Mouse (Mus musculus): ENCODE results near the gene Krtap2-4. TPM values are rescaled to one million over a fixed set of nuclear protein-coding genes. Genes with fewer than 3 reads are reported as not detected.
A peak's percentile ranks its signal among the peaks of the same experiment; 100 is the strongest.
"Not testable (repeated sequence)": the region's sequence is repeated elsewhere in the genome, so short reads cannot be mapped to it uniquely, and the experiment has no call there.

Gene Krtap2-4
- polyA plus RNA-seq, 2 experiments, result not detected

GRCm38 (mm10) chr11:99650136-99650535 lies 35.5 kb upstream of the Krtap2-4 start, which contains the start of gene Gm11555:
Gm11555 (minus strand) TSS chr11:99650236.
- no peak for TF ChIP-seq POLR2A (IDR thresholded peaks at IDR 0.05; ENCODE audit: borderline replicate concordance, extremely low read depth, insufficient read depth, insufficient read length)
- WGBS, result 71% methylated on average over 2 of the region's 2 CpGs

GRCm38 (mm10) chr11:99646444-99646843 lies 31.8 kb upstream of the Krtap2-4 start:
- 76% methylated on average over 15 of the region's 15 CpGs for WGBS
- H3K4me3 ChIP-seq (replicated peaks; ENCODE audit: low read length), result no peak overlapping the region
- H3K9ac ChIP-seq (ENCODE audit: low read depth, low read length, severe bottlenecking), result no peak overlapping the region
- H3K36me3 ChIP-seq (ENCODE audit: control insufficient read depth, insufficient read depth, low read length), result no peaks in the 10 kb centered on the region
- DNase-seq (ENCODE audit: low spot score) (peak; percentile 17), ATAC-seq (ENCODE audit: low FRiP score, low read depth) (peak; percentile 34; the same call in 1 of the 2 replicates)
- H3K27ac ChIP-seq (replicated peaks; ENCODE audit: low read depth, low read length), result no peak overlapping the region
- no peaks in the 10 kb centered on the region for H3K4me1 ChIP-seq (ENCODE audit: control insufficient read depth, insufficient read depth, low read length)
- H3K9me3 ChIP-seq (ENCODE audit: control insufficient read depth, low read length), result no peaks in the 10 kb centered on the region
- H3K27me3 ChIP-seq (ENCODE audit: control insufficient read depth, insufficient read depth, low read length), result no peaks in the 10 kb centered on the region
- TF ChIP-seq POLR2A (IDR thresholded peaks at IDR 0.05; ENCODE audit: borderline replicate concordance, extremely low read depth, insufficient read depth, insufficient read length), result no peak
- no peak overlapping the region for H3K4me2 ChIP-seq (replicated peaks; ENCODE audit: low read depth, low read length, severe bottlenecking)

More at GRCm38 (mm10) chr11:99650136-99650535, 35.5 kb upstream of the Krtap2-4 start, which contains the start of gene Gm11555:
- no peak for ATAC-seq (ENCODE audit: low FRiP score, low read depth)
- no peak within 1 kb of the TSS for H3K27ac ChIP-seq (replicated peaks; ENCODE audit: low read depth, low read length)
- no peak within 1 kb of the TSS for H3K4me3 ChIP-seq (replicated peaks; ENCODE audit: low read length)
- DNase-seq (ENCODE audit: low spot score), result no peak
- no peaks in the 10 kb centered on the region for H3K27me3 ChIP-seq (ENCODE audit: control insufficient read depth, insufficient read depth, low read length)
- no peaks in the 10 kb centered on the region for H3K9me3 ChIP-seq (ENCODE audit: control insufficient read depth, low read length)
- H3K9ac ChIP-seq (ENCODE audit: low read depth, low read length, severe bottlenecking), result no peak within 1 kb of the TSS
- no peaks in the 10 kb centered on the region for H3K4me1 ChIP-seq (ENCODE audit: control insufficient read depth, insufficient read depth, low read length)
- H3K4me2 ChIP-seq (replicated peaks; ENCODE audit: low read depth, low read length, severe bottlenecking), result no peak within 1 kb of the TSS
- H3K36me3 ChIP-seq (ENCODE audit: control insufficient read depth, insufficient read depth, low read length), result no peaks in the 10 kb centered on the region

DNA sequence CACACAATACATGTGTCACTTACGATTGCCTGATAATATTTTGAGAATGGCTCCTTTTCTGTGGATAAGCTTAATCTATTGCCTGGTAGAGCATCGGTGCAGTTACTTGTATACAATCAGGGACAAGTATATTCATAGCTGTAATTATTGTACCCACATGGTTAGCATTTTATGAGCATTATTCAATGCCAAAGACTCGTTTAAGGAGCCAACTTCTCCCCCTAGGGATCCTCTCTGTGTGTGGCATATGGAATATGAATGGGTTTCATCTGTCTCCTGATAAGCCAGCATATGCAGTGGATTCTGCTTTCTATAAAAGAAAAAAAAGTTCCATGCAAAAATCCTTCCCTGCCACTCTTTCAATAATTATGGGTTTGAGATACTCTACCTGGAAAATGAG lies 29.7 kb upstream of the Krtap2-4 start:
- no peaks in the 10 kb centered on the region for H3K9me3 ChIP-seq (ENCODE audit: control insufficient read depth, low read length)
- WGBS, result 57% methylated on average over 3 of the region's 3 CpGs

DNA sequence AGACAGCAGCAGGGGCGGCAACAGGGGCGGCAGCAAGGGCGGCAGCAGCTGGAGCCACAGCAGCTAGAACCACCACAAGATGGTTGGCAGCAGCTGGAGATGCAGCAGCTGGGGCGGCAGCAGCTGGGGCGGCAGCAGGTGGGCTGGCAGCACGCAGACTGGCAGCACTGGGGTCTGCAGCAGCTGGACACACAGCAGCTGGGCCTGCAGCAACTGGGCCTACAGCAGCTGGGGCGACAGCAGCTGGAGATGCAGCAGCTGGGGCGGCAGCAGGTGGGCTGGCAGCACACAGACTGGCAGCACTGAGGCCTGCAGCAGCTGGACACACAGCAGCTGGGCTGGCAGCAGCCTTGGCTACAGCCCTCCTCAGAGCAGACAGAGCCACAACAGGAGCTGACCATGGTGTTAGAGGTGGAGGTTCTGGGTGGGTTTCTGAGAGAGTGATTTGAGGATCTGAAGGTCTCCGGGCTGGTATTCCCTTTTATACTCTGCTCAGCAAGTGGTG lies 29.0 kb upstream of the Krtap2-4 start, which contains the start of gene Krtap4-7:
Gene Krtap4-7, minus strand, starts transcription at position 455 of the 505 bp plus-strand sequence.
- not testable (repeated sequence) for DNase-seq (ENCODE audit: low spot score); H3K9me3 ChIP-seq (ENCODE audit: control insufficient read depth, low read length); H3K4me2 ChIP-seq (replicated peaks; ENCODE audit: low read depth, low read length, severe bottlenecking); H3K4me1 ChIP-seq (ENCODE audit: control insufficient read depth, insufficient read depth, low read length); H3K4me3 ChIP-seq (replicated peaks; ENCODE audit: low read length); H3K36me3 ChIP-seq (ENCODE audit: control insufficient read depth, insufficient read depth, low read length); H3K9ac ChIP-seq (ENCODE audit: low read depth, low read length, severe bottlenecking); H3K27ac ChIP-seq (replicated peaks; ENCODE audit: low read depth, low read length); H3K27me3 ChIP-seq (ENCODE audit: control insufficient read depth, insufficient read depth, low read length); ATAC-seq (ENCODE audit: low FRiP score, low read depth)
- 82% methylated on average over 9 of the region's 9 CpGs for WGBS

More for the DNA sequence above, 29.7 kb upstream of the Krtap2-4 start:
- DNase-seq (ENCODE audit: low spot score), result no peak
- ATAC-seq (ENCODE audit: low FRiP score, low read depth), result no peak
- H3K27me3 ChIP-seq (ENCODE audit: control insufficient read depth, insufficient read depth, low read length), result no peaks in the 10 kb centered on the region
- H3K4me2 ChIP-seq (replicated peaks; ENCODE audit: low read depth, low read length, severe bottlenecking), result no peak overlapping the region
- H3K9ac ChIP-seq (ENCODE audit: low read depth, low read length, severe bottlenecking), result no peak overlapping the region
- no peak for TF ChIP-seq POLR2A (IDR thresholded peaks at IDR 0.05; ENCODE audit: borderline replicate concordance, extremely low read depth, insufficient read depth, insufficient read length)
- H3K27ac ChIP-seq (replicated peaks; ENCODE audit: low read depth, low read length), result no peak overlapping the region
- no peaks in the 10 kb centered on the region for H3K4me1 ChIP-seq (ENCODE audit: control insufficient read depth, insufficient read depth, low read length)
- no peak overlapping the region for H3K4me3 ChIP-seq (replicated peaks; ENCODE audit: low read length)
- no peaks in the 10 kb centered on the region for H3K36me3 ChIP-seq (ENCODE audit: control insufficient read depth, insufficient read depth, low read length)

DNA sequence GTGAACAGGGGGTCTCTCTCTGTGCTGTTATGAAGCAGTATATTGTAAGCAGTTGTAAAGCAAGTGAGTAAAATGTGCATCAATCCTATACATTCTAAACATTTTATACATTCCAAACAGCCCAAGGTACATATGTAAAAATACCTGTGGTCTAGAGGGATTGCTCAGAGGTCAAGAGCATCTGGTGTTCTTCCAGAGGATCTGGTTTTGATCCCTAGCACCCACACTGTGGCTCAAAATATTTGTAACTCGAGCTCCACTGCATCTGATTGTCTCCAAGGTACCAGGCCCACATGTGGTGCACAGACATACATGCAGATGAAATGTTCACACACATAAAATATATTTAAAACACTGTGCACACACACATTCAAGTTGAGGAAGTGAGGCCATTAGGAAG lies 26.3 kb upstream of the Krtap2-4 start:
- TF ChIP-seq POLR2A (IDR thresholded peaks at IDR 0.05; ENCODE audit: borderline replicate concordance, extremely low read depth, insufficient read depth, insufficient read length), result no peak
- no peaks in the 10 kb centered on the region for H3K9me3 ChIP-seq (ENCODE audit: control insufficient read depth, low read length)
- 8% methylated on average over 1 of the region's 1 CpGs for WGBS
- H3K36me3 ChIP-seq (ENCODE audit: control insufficient read depth, insufficient read depth, low read length), result no peaks in the 10 kb centered on the region
- no peak for ATAC-seq (ENCODE audit: low FRiP score, low read depth)
- H3K27ac ChIP-seq (replicated peaks; ENCODE audit: low read depth, low read length), result no peak overlapping the region
- no peaks in the 10 kb centered on the region for H3K4me1 ChIP-seq (ENCODE audit: control insufficient read depth, insufficient read depth, low read length)
- no peak overlapping the region for H3K4me3 ChIP-seq (replicated peaks; ENCODE audit: low read length)
- DNase-seq (ENCODE audit: low spot score), result peak; percentile 8
- H3K4me2 ChIP-seq (replicated peaks; ENCODE audit: low read depth, low read length, severe bottlenecking), result no peak overlapping the region
- no peak overlapping the region for H3K9ac ChIP-seq (ENCODE audit: low read depth, low read length, severe bottlenecking)
- H3K27me3 ChIP-seq (ENCODE audit: control insufficient read depth, insufficient read depth, low read length), result no peaks in the 10 kb centered on the region
